In the genomic region with DNA sequence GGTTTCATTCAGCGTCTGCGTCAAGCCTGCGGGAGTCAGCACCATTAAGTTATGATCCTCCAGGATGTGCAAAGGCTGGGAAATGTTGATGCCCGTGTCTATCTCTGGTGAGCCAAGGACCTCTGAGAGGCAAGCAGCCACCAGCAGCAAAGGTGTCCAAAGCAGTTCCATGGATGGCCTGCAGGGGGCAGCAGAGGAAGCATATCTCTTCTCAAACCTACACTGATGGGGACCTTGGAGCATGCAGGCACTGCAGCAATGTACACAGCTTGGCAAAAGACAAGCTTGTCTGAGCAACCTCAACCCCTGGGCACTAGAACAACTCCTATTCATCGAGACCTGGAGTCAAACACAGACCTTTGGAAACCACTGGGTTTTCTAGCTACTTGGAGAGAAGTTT, we compare ENCODE assay signal across 10 mouse cellular contexts. TPM values are rescaled to one million over a fixed set of nuclear protein-coding genes. Genes with fewer than 3 reads are reported as not detected.
A peak's percentile ranks its signal among the peaks of the same experiment; 100 is the strongest.
DNase-seq lines count a peak whose midpoint lies in the region; ATAC-seq and TF ChIP-seq lines count a peak whose summit lies in the region.
"Had no signal": no experiment of that assay in that cellular context is flagged by ENCODE, and none has a peak within 500 bp of the region (broad histone marks: within the 10 kb centered on the region; RNA-seq: fewer than 3 reads in every experiment).

No protein-coding gene starts in this region.

- intact Hi-C loops in left cerebral cortex, postnatal 25 days (cut with DNase I), result loop anchor here (5.0 to 10.0 kb wide), 5 partner anchors 67 to 808 kb away; a partner anchor contains a TSS

- H3K4me3 ChIP-seq in heart, postnatal 0 days (ENCODE audit: low read depth, low read length), result no peak overlapping the region
- H3K4me3 ChIP-seq in heart, embryonic 12.5 days, result no peak overlapping the region
- no peak overlapping the region for H3K4me3 ChIP-seq in embryonic facial prominence, embryonic 10.5 days
- H3K4me3 ChIP-seq: embryonic facial prominence, embryonic 12.5 days; neural tube, embryonic 12.5 days had no signal

- H3K4me2 ChIP-seq in heart, postnatal 0 days (ENCODE audit: low read depth, low read length), result no peak overlapping the region
- no peak overlapping the region for H3K4me2 ChIP-seq in heart, embryonic 12.5 days
- H3K4me2 ChIP-seq: embryonic facial prominence, embryonic 12.5 days; neural tube, embryonic 12.5 days had no signal

- peak; percentile 69 for TF ChIP-seq CTCF in heart, postnatal 0 days (IDR thresholded peaks at IDR 0.05; ENCODE audit: low read depth)

- WGBS in heart, postnatal 0 days, result 43% methylated on average over 5 of the region's 5 CpGs
- WGBS in heart, embryonic 12.5 days, result 45% methylated on average over 5 of the region's 5 CpGs
- 50% methylated on average over 5 of the region's 5 CpGs for WGBS in embryonic facial prominence, embryonic 10.5 days

- no peak for ATAC-seq in heart, postnatal 0 days (ENCODE audit: insufficient read depth, low read depth)
- ATAC-seq in heart, embryonic 12.5 days (ENCODE audit: insufficient number of reproducible peaks, low FRiP score), result no peak

- TF ChIP-seq EP300 in heart, postnatal 0 days (IDR thresholded peaks at IDR 0.05; ENCODE audit: low read depth), result no peak

- H3K27ac ChIP-seq in heart, postnatal 0 days (ENCODE audit: low read depth), result no peak overlapping the region
- no peak overlapping the region for H3K27ac ChIP-seq in heart, embryonic 12.5 days (ENCODE audit: poor library complexity, severe bottlenecking)
- no peak overlapping the region for H3K27ac ChIP-seq in embryonic facial prominence, embryonic 10.5 days (replicated peaks)
- H3K27ac ChIP-seq: embryonic facial prominence, embryonic 12.5 days; neural tube, embryonic 12.5 days had no signal

- no peaks in the 10 kb centered on the region for H3K4me1 ChIP-seq in heart, postnatal 0 days (ENCODE audit: control insufficient read depth, insufficient read depth)
- no peaks in the 10 kb centered on the region for H3K4me1 ChIP-seq in heart, embryonic 12.5 days (replicated peaks)
- no peaks in the 10 kb centered on the region for H3K4me1 ChIP-seq in embryonic facial prominence, embryonic 10.5 days
- H3K4me1 ChIP-seq: embryonic facial prominence, embryonic 12.5 days; neural tube, embryonic 12.5 days had no signal

- no peaks in the 10 kb centered on the region for H3K36me3 ChIP-seq in heart, postnatal 0 days (replicated peaks; ENCODE audit: control insufficient read depth, insufficient read depth, low read length)
- H3K36me3 ChIP-seq in heart, embryonic 12.5 days, result no peaks in the 10 kb centered on the region
- H3K36me3 ChIP-seq in embryonic facial prominence, embryonic 10.5 days (replicated peaks), result no peaks in the 10 kb centered on the region
- H3K36me3 ChIP-seq: embryonic facial prominence, embryonic 12.5 days; neural tube, embryonic 12.5 days had no signal

- no peak overlapping the region for H3K9ac ChIP-seq in heart, postnatal 0 days (replicated peaks; ENCODE audit: low read depth, low read length)
- H3K9ac ChIP-seq in heart, embryonic 12.5 days, result no peak overlapping the region
- H3K9ac ChIP-seq: embryonic facial prominence, embryonic 12.5 days; neural tube, embryonic 12.5 days had no signal

- H3K9me3 ChIP-seq in heart, postnatal 0 days (replicated peaks; ENCODE audit: control insufficient read depth, low read length), result no peaks in the 10 kb centered on the region
- H3K9me3 ChIP-seq in heart, embryonic 12.5 days (replicated peaks), result no peaks in the 10 kb centered on the region
- H3K9me3 ChIP-seq in embryonic facial prominence, embryonic 10.5 days, result no peaks in the 10 kb centered on the region
- H3K9me3 ChIP-seq: embryonic facial prominence, embryonic 12.5 days; neural tube, embryonic 12.5 days had no signal

- DNase-seq in heart, postnatal 0 days (ENCODE audit: low spot score), result peak; percentile 8
- DNase-seq in adrenal gland, postnatal 4 days (ENCODE audit: low spot score in 2 of 2), result peak; percentile 57 to 63
- DNase-seq in embryonic facial prominence, embryonic 10.5 days (ENCODE audit: low spot score), result peak; percentile 75
- peak; percentile 80 to 92 for DNase-seq in kidney, adult 8-10 months
- DNase-seq in left cerebral cortex, postnatal 25 days (ENCODE audit: low spot score in 2 of 2), result peak; percentile 80 to 87
- DNase-seq in naive thymus-derived CD4-positive, alpha-beta T cell, adult 2 months (ENCODE audit: low read depth), result peak; percentile 1
- DNase-seq in thymus, postnatal 0 days (ENCODE audit: low spot score), result peak; percentile 19

- 0 out of 2 replicates have a peak, but pooled peaks cover 4% of the 10 kb centered on the region for H3K27me3 ChIP-seq in heart, postnatal 0 days (ENCODE audit: control insufficient read depth, insufficient read depth, low read length)
- H3K27me3 ChIP-seq in heart, embryonic 12.5 days (replicated peaks), result no peaks in the 10 kb centered on the region; the same call in 1 of the 2 replicates
- no peaks in the 10 kb centered on the region for H3K27me3 ChIP-seq in embryonic facial prominence, embryonic 10.5 days (replicated peaks; ENCODE audit: low read depth, poor library complexity, severe bottlenecking)
- H3K27me3 ChIP-seq: embryonic facial prominence, embryonic 12.5 days; neural tube, embryonic 12.5 days had no signal

RNA-seq across cellular contexts. Expression of a gene that starts 0.4 kb away (rescaled TPM):
- total RNA-seq in heart, postnatal 0 days (2014; rRNA removed; ENCODE audit: low replicate concordance), result not detected in 2 replicates
- not detected in 2 replicates for polyA plus RNA-seq in heart, postnatal 0 days (2015; fragmentation: Nextera tagmentation; extraction: Ambion mirVana)
- not detected in 2 replicates for polyA plus RNA-seq in heart, embryonic 12.5 days (2016; fragmentation: Nextera tagmentation; extraction: Ambion mirVana)
- 1 to 10 TPM; 3.8 to 5.0 TPM for total RNA-seq in adrenal gland, postnatal 4 days (2021)
- polyA plus RNA-seq in embryonic facial prominence, embryonic 10.5 days (2016; fragmentation: Nextera tagmentation; extraction: Ambion mirVana), result not detected in 2 replicates
- total RNA-seq in left cerebral cortex, postnatal 25 days (2021), result 1 to 10 TPM in 1 of 2 experiments, under 1 TPM in 1; 0.41 to 1.0 TPM
- not detected in 2 replicates for polyA plus RNA-seq in thymus, postnatal 0 days (2015; fragmentation: Nextera tagmentation; extraction: Ambion mirVana)
- polyA plus RNA-seq: embryonic facial prominence, embryonic 12.5 days; neural tube, embryonic 12.5 days had no signal

RNA-seq across cellular contexts. Expression of a gene that starts 3.6 kb away (rescaled TPM):
- total RNA-seq in heart, postnatal 0 days (2014; rRNA removed; ENCODE audit: low replicate concordance), result not detected in 2 replicates
- not detected in 2 replicates for polyA plus RNA-seq in heart, postnatal 0 days (2015; fragmentation: Nextera tagmentation; extraction: Ambion mirVana)
- not detected in 2 replicates for polyA plus RNA-seq in heart, embryonic 12.5 days (2016; fragmentation: Nextera tagmentation; extraction: Ambion mirVana)
- total RNA-seq in adrenal gland, postnatal 4 days (2021), result under 1 TPM in 1 of 2 experiments, not detected in 1; 0.22 TPM
- not detected in 2 replicates for polyA plus RNA-seq in embryonic facial prominence, embryonic 10.5 days (2016; fragmentation: Nextera tagmentation; extraction: Ambion mirVana)
- total RNA-seq in left cerebral cortex, postnatal 25 days (2021), result not detected
- not detected in 2 replicates for polyA plus RNA-seq in thymus, postnatal 0 days (2015; fragmentation: Nextera tagmentation; extraction: Ambion mirVana)
- polyA plus RNA-seq: embryonic facial prominence, embryonic 12.5 days had no signal

RNA-seq across cellular contexts. Expression of a gene that starts 34.5 kb away (rescaled TPM):
- not detected in 2 replicates for total RNA-seq in heart, postnatal 0 days (2014; rRNA removed; ENCODE audit: low replicate concordance)
- polyA plus RNA-seq in heart, postnatal 0 days (2015; fragmentation: Nextera tagmentation; extraction: Ambion mirVana), result not detected in 2 replicates
- polyA plus RNA-seq in heart, embryonic 12.5 days (2016; fragmentation: Nextera tagmentation; extraction: Ambion mirVana), result not detected in 2 replicates
- total RNA-seq in adrenal gland, postnatal 4 days (2021), result 10 to 100 TPM in 1 of 2 experiments, under 1 TPM in 1; 0.87 to 15.2 TPM
- polyA plus RNA-seq in embryonic facial prominence, embryonic 10.5 days (2016; fragmentation: Nextera tagmentation; extraction: Ambion mirVana), result not detected in 2 replicates
- not detected for total RNA-seq in left cerebral cortex, postnatal 25 days (2021)
- not detected in 2 replicates for polyA plus RNA-seq in thymus, postnatal 0 days (2015; fragmentation: Nextera tagmentation; extraction: Ambion mirVana)
- polyA plus RNA-seq: embryonic facial prominence, embryonic 12.5 days; neural tube, embryonic 12.5 days had no signal

RNA-seq across cellular contexts. Expression of a gene that starts 40.6 kb away (rescaled TPM):
- total RNA-seq in heart, postnatal 0 days (2014; rRNA removed; ENCODE audit: low replicate concordance), result not detected in 2 replicates
- not detected in 2 replicates for polyA plus RNA-seq in heart, postnatal 0 days (2015; fragmentation: Nextera tagmentation; extraction: Ambion mirVana)
- not detected in 2 replicates for polyA plus RNA-seq in heart, embryonic 12.5 days (2016; fragmentation: Nextera tagmentation; extraction: Ambion mirVana)
- 10 to 100 TPM in 1 of 2 experiments, under 1 TPM in 1; 0.51 to 16.2 TPM for total RNA-seq in adrenal gland, postnatal 4 days (2021)
- not detected in 2 replicates for polyA plus RNA-seq in embryonic facial prominence, embryonic 10.5 days (2016; fragmentation: Nextera tagmentation; extraction: Ambion mirVana)
- total RNA-seq in left cerebral cortex, postnatal 25 days (2021), result not detected
- polyA plus RNA-seq in thymus, postnatal 0 days (2015; fragmentation: Nextera tagmentation; extraction: Ambion mirVana), result 0.22 and 0.24 TPM in 2 replicates
- polyA plus RNA-seq: embryonic facial prominence, embryonic 12.5 days; neural tube, embryonic 12.5 days had no signal

Comparison
In these comparisons a context has a peak if more than half of its experiments do, and no peak if none do; other contexts are left out.
1. DNase-seq: peak in every context shown above with its lines; median percentile 86 in kidney, adult 8-10 months; 84 in left cerebral cortex, postnatal 25 days; 75 in embryonic facial prominence, embryonic 10.5 days; 60 in adrenal gland, postnatal 4 days; 19 in thymus, postnatal 0 days; 8 in heart, postnatal 0 days; 1 in naive thymus-derived CD4-positive, alpha-beta T cell, adult 2 months.